Mouse (Mus musculus): ENCODE results near the gene Majin. TPM values are rescaled to one million over a fixed set of nuclear protein-coding genes. Genes with fewer than 3 reads are reported as not detected.

Majin gene
- not detected in 2 replicates for polyA plus RNA-seq (2014; fragmentation: Nextera tagmentation; extraction: Ambion mirVana)

DNA sequence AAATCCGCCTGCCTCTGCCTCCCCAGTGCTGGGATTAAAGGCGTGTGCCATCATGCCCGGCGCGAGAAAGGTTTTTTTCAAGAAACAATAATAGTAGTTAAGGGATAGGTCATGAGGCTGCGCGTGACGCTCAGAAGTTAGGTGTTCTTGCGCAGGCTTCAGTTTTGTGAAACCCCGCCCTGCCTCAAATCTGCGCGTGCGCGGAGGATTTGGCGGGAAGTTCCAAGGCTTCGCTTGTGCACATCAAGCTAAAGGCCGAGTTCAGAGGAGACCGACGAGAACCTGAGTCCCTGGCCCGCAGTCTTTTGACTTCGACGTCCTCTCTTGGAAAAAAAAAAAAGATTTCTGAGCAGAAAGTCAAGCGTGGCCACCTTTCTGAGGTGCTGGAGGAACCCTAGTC is at the start of gene Majin:
Gene Majin (plus strand): TSS at position 258 of the 400 bp plus-strand sequence.
- Histone ChIP-seq H3K9me3 (ENCODE audit: control insufficient read depth, low read length) (no peaks in the 10 kb centered on the region), H3K27me3 (replicated peaks; ENCODE audit: control insufficient read depth, insufficient read depth, low read length) (no peaks in the 10 kb centered on the region), H3K4me3 (ENCODE audit: low read depth, low read length) (no peak within 1 kb of the TSS), H3K4me1 (ENCODE audit: control insufficient read depth, insufficient read depth, low read length) (no peaks in the 10 kb centered on the region), H3K36me3 (ENCODE audit: control insufficient read depth, insufficient read depth, low read length) (no peaks in the 10 kb centered on the region), H3K9ac (ENCODE audit: low read depth, low read length) (no peak within 1 kb of the TSS), H3K27ac (replicated peaks; ENCODE audit: low read depth, low read length) (no peak within 1 kb of the TSS), H3K4me2 (ENCODE audit: low read depth, low read length) (no peak within 1 kb of the TSS)
- WGBS = 88% methylated on average over 23 of the region's 23 CpGs
- ATAC-seq (ENCODE audit: low read depth) = no peak
- DNase-seq (ENCODE audit: low spot score) = no peak

GRCm38 (mm10) chr19:6136397-6136796 is 47.8 kb upstream of the Majin start:
- H3K4me2 ChIP-seq (ENCODE audit: low read depth, low read length) = no peak overlapping the region
- H3K4me1 ChIP-seq (ENCODE audit: control insufficient read depth, insufficient read depth, low read length) = peaks cover 8% of the 10 kb centered on the region; the same call in 1 of the 2 replicates
- ATAC-seq (ENCODE audit: low read depth) (no peak), DNase-seq (ENCODE audit: low spot score) (no peak)
- H3K4me3 ChIP-seq (ENCODE audit: low read depth, low read length) = no peak overlapping the region
- peaks cover 35% of the 10 kb centered on the region; the same call in 1 of the 2 replicates for H3K36me3 ChIP-seq (ENCODE audit: control insufficient read depth, insufficient read depth, low read length)
- H3K9ac ChIP-seq (ENCODE audit: low read depth, low read length) = no peak overlapping the region
- H3K27me3 ChIP-seq (replicated peaks; ENCODE audit: control insufficient read depth, insufficient read depth, low read length) = no peaks in the 10 kb centered on the region
- WGBS = 68% methylated on average over 3 of the region's 3 CpGs
- H3K9me3 ChIP-seq (ENCODE audit: control insufficient read depth, low read length) = no peaks in the 10 kb centered on the region
- H3K27ac ChIP-seq (replicated peaks; ENCODE audit: low read depth, low read length) = no peak overlapping the region

GRCm38 (mm10) chr19:6139701-6140100 is 44.5 kb upstream of the Majin start:
- no peaks in the 10 kb centered on the region for H3K27me3 ChIP-seq (replicated peaks; ENCODE audit: control insufficient read depth, insufficient read depth, low read length)
- H3K36me3 ChIP-seq (ENCODE audit: control insufficient read depth, insufficient read depth, low read length) = peaks cover 30% of the 10 kb centered on the region; the same call in 1 of the 2 replicates
- ATAC-seq (ENCODE audit: low read depth) = no peak
- H3K4me3 ChIP-seq (ENCODE audit: low read depth, low read length) = peak overlapping the region; percentile 55; the same call in 1 of the 2 replicates
- peaks cover 13% of the 10 kb centered on the region; the same call in 1 of the 2 replicates for H3K4me1 ChIP-seq (ENCODE audit: control insufficient read depth, insufficient read depth, low read length)
- H3K9ac ChIP-seq (ENCODE audit: low read depth, low read length) = peak overlapping the region; percentile 78; the same call in 1 of the 2 replicates
- DNase-seq (ENCODE audit: low spot score) = no peak
- H3K27ac ChIP-seq (replicated peaks; ENCODE audit: low read depth, low read length) = no peak overlapping the region
- 83% methylated on average over 6 of the region's 6 CpGs for WGBS
- H3K4me2 ChIP-seq (ENCODE audit: low read depth, low read length) = peak overlapping the region; percentile 59
- no peaks in the 10 kb centered on the region for H3K9me3 ChIP-seq (ENCODE audit: control insufficient read depth, low read length)

DNA sequence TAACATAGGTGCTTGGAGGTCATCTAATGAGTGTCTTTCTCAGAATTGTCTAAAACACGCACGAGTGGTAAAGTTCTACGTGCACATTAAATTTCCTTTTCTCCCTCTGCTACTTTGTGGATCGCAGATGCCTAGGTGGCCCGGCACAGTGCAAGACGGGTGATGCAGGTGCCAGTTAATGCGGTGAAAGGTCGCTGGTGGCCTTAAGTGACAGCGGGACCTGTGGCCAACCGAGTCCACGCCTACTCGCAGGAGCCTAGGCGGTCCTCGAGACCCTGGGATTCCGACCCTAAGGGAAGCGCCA is 43.9 kb upstream of the Majin start:
- Histone ChIP-seq H3K4me2 (ENCODE audit: low read depth, low read length) (peak overlapping the region; percentile 59), H3K4me3 (ENCODE audit: low read depth, low read length) (peak overlapping the region; percentile 55), H3K9ac (ENCODE audit: low read depth, low read length) (peak overlapping the region; percentile 78), H3K27ac (replicated peaks; ENCODE audit: low read depth, low read length) (peak overlapping the region; percentile 94), H3K27me3 (replicated peaks; ENCODE audit: control insufficient read depth, insufficient read depth, low read length) (no peaks in the 10 kb centered on the region), H3K9me3 (ENCODE audit: control insufficient read depth, low read length) (no peaks in the 10 kb centered on the region), H3K36me3 (ENCODE audit: control insufficient read depth, insufficient read depth, low read length) (peaks cover 25% of the 10 kb centered on the region; the same call in 1 of the 2 replicates), H3K4me1 (ENCODE audit: control insufficient read depth, insufficient read depth, low read length) (peaks cover 13% of the 10 kb centered on the region; the same call in 1 of the 2 replicates)
- WGBS = 3% methylated on average over 15 of the region's 16 CpGs
- DNase-seq (ENCODE audit: low spot score) = no peak
- no peak for ATAC-seq (ENCODE audit: low read depth)

DNA sequence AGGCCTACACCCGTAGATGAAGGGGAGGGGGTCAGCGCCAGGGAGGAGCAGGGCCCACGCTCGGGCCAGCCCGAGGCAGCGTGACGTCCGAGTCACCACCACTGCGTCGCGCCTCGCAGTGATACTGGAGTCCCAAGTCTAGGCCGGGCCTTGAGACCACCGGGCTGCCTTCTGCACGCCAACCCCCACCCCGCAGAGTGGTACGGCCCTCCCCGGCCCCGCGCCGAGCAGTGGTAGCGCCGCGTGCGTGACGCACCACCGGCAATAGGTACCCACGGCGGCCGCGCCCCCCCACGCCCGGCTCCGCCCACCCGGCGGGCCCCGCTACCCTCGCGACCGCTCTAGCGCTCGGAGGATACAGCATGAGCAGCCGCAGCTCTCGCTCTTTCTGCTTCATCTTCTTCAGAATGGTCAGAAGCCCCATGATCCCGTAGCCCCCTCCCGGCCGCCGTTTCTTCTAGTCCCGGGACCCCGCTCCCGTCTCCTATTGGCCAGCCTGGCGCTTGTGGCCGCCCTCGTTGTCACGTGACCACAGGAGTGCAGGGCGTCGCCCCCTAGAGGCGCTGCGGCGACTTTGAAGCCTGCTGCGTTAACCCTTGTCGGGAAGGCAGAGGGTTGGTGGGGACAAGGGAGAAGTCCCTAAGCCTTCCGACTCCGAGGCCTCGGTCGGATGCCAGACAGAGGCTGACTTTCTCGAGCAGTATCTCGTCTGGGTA is 43.4 kb upstream of the Majin start, which contains the start of gene Batf2:
Gene Batf2 (plus strand): TSS at position 306 of the 716 bp plus-strand sequence.
- Histone ChIP-seq H3K4me2 (ENCODE audit: low read depth, low read length) (peak within 1 kb of the TSS; percentile 59), H3K4me3 (ENCODE audit: low read depth, low read length) (peak within 1 kb of the TSS; percentile 55), H3K9me3 (ENCODE audit: control insufficient read depth, low read length) (no peaks in the 10 kb centered on the region), H3K9ac (ENCODE audit: low read depth, low read length) (peak within 1 kb of the TSS; percentile 78), H3K27me3 (replicated peaks; ENCODE audit: control insufficient read depth, insufficient read depth, low read length) (no peaks in the 10 kb centered on the region), H3K36me3 (ENCODE audit: control insufficient read depth, insufficient read depth, low read length) (peaks cover 20% of the 10 kb centered on the region; the same call in 1 of the 2 replicates), H3K27ac (replicated peaks; ENCODE audit: low read depth, low read length) (peak within 1 kb of the TSS; percentile 94), H3K4me1 (ENCODE audit: control insufficient read depth, insufficient read depth, low read length) (peaks cover 13% of the 10 kb centered on the region; the same call in 1 of the 2 replicates)
- under 1% methylated on average over 25 of the region's 68 CpGs for WGBS
- ATAC-seq (ENCODE audit: low read depth) (peak; percentile 93), DNase-seq (ENCODE audit: low spot score) (peak; percentile 99)

DNA sequence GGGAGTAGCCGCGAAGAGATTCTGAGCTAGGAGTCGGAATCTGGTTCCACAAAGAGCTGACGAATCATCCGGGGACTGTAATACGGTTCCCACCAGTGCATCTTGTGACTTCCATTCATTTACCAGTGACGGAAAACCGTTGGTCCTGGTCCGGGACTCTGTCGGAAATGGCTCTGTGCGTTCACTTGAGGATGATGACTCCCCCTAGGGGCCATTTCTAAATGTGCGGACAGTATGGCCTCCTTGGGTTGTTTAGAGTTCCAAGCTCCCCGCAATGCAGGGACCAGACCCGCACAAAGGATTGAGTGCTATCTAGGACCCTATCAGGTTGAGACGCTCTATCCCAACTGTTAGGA is 42.8 kb upstream of the Majin start, which contains the start of gene Arl2:
Gene Arl2 (minus strand): TSS at position 155 of the 356 bp plus-strand sequence.
- DNase-seq (ENCODE audit: low spot score) (peak; percentile 95), ATAC-seq (ENCODE audit: low read depth) (peak; percentile 76)
- H3K36me3 ChIP-seq (ENCODE audit: control insufficient read depth, insufficient read depth, low read length) = peaks cover 14% of the 10 kb centered on the region; the same call in 1 of the 2 replicates
- WGBS = under 1% methylated on average over 15 of the region's 15 CpGs
- H3K4me2 ChIP-seq (ENCODE audit: low read depth, low read length) = peak within 1 kb of the TSS; percentile 59
- H3K4me3 ChIP-seq (ENCODE audit: low read depth, low read length) = peak within 1 kb of the TSS; percentile 55
- peak within 1 kb of the TSS; percentile 78 for H3K9ac ChIP-seq (ENCODE audit: low read depth, low read length)
- peaks cover 13% of the 10 kb centered on the region; the same call in 1 of the 2 replicates for H3K4me1 ChIP-seq (ENCODE audit: control insufficient read depth, insufficient read depth, low read length)
- no peaks in the 10 kb centered on the region for H3K27me3 ChIP-seq (replicated peaks; ENCODE audit: control insufficient read depth, insufficient read depth, low read length)
- peak within 1 kb of the TSS; percentile 94 for H3K27ac ChIP-seq (replicated peaks; ENCODE audit: low read depth, low read length)
- no peaks in the 10 kb centered on the region for H3K9me3 ChIP-seq (ENCODE audit: control insufficient read depth, low read length)

DNA sequence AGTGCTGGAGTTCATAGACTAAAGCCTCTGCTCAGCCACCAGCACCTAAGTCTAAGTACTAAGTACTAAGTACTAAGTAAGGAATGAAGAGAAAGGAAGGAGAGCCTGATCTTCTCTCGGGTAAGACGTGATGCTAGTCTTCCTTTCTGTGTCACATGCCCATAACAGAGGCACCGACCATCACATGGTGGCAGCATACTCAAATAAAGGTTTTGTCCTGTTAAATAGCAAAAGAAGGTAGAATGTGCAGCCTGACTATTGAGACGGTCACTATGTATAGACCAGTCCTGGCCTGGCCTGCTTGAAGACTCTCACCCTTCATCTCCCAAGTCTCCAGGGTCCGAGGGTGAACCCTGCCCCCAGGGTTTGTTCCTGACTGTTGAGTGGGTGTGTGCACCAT is 39.3 kb upstream of the Majin start:
- H3K4me1 ChIP-seq (ENCODE audit: control insufficient read depth, insufficient read depth, low read length) = peaks cover 9% of the 10 kb centered on the region; the same call in 1 of the 2 replicates
- 68% methylated on average over 5 of the region's 5 CpGs for WGBS
- DNase-seq (ENCODE audit: low spot score) (no peak), ATAC-seq (ENCODE audit: low read depth) (no peak)
- H3K9ac ChIP-seq (ENCODE audit: low read depth, low read length) = no peak overlapping the region
- no peak overlapping the region for H3K27ac ChIP-seq (replicated peaks; ENCODE audit: low read depth, low read length)
- H3K27me3 ChIP-seq (replicated peaks; ENCODE audit: control insufficient read depth, insufficient read depth, low read length) = no peaks in the 10 kb centered on the region
- H3K9me3 ChIP-seq (ENCODE audit: control insufficient read depth, low read length) = no peaks in the 10 kb centered on the region
- H3K36me3 ChIP-seq (ENCODE audit: control insufficient read depth, insufficient read depth, low read length) = no peaks in the 10 kb centered on the region
- H3K4me3 ChIP-seq (ENCODE audit: low read depth, low read length) = no peak overlapping the region
- H3K4me2 ChIP-seq (ENCODE audit: low read depth, low read length) = no peak overlapping the region

DNA sequence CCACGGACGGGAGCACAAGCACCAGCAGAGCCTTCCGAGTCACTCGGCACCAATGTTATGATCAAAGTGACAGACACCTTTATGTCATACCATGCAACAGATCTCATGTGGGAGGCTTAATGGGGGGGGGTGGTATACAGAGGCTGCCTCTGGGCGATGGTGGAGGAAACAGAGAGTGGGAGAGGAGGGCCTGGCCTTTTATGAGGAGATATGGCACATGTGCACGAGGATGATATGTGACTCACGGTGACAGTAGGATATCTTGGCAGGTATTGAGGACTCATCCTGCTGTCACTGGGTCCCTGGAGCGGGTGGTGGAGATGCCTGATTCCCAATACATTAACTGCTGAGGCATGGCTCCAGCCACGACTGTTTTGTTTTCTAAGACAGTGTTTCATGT is 29.0 kb upstream of the Majin start:
- no peak overlapping the region for H3K9ac ChIP-seq (ENCODE audit: low read depth, low read length)
- H3K27ac ChIP-seq (replicated peaks; ENCODE audit: low read depth, low read length) = no peak overlapping the region
- H3K4me3 ChIP-seq (ENCODE audit: low read depth, low read length) = no peak overlapping the region
- no peak for ATAC-seq (ENCODE audit: low read depth)
- no peak for DNase-seq (ENCODE audit: low spot score)
- no peaks in the 10 kb centered on the region for H3K36me3 ChIP-seq (ENCODE audit: control insufficient read depth, insufficient read depth, low read length)
- no peaks in the 10 kb centered on the region for H3K4me1 ChIP-seq (ENCODE audit: control insufficient read depth, insufficient read depth, low read length)
- no peaks in the 10 kb centered on the region for H3K27me3 ChIP-seq (replicated peaks; ENCODE audit: control insufficient read depth, insufficient read depth, low read length)
- H3K4me2 ChIP-seq (ENCODE audit: low read depth, low read length) = no peak overlapping the region
- H3K9me3 ChIP-seq (ENCODE audit: control insufficient read depth, low read length) = no peaks in the 10 kb centered on the region
- 83% methylated on average over 9 of the region's 9 CpGs for WGBS

Data from embryonic facial prominence, embryonic 14.5 days (tissue).